Mouse (Mus musculus): Measurements from ENCODE around the gene Rpl3.

DNA sequence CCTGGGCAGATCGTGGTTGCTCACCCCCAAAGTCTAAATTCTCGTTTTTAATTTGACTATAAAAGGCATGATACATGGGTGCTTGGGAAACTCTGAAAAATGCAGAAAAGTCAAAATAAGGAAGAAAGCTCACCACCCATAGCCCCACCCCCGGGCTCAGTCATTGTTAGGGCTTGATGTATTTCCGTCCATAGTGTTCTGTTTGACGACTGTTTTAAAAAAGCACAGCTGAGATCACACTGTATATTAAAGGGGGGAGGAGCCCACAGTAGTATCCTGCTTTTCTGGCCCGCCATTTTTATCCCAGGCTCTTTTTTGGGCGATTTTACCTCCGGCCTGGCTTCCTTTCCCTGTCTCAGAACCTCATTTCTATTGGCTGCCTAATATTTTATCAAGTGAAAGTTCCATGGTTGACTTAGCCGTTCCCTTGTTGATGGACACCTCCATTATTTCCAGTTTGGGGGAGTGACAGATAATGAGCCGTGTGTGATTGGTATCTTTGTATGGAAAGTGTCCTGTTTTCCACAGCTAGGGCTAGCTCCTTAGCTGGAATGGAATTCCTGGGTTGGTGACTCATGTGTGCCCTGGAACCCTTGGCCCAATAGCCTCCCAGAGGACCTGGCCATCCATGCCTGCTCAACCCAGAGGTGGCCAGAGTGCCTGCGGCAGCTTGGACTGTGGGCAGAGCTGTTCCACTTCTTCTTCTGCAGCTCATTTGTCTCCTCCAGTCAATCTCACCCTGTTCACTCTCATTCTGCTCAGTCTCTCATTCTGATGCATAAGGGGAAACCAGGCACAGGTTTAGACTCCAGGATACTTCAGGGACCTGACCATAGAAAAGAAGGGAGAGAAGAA lies 54.2 kb downstream of the Rpl3 start:
- TF ChIP-seq POLR2A (IDR thresholded peaks at IDR 0.05; ENCODE audit: borderline replicate concordance, insufficient read depth, low read length): no peak
- no peak for TF ChIP-seq CTCF (IDR thresholded peaks at IDR 0.05; ENCODE audit: borderline replicate concordance, insufficient read depth, low read depth, low read length)

Measured in cerebellum, adult 2 months (tissue).